Mouse (Mus musculus) stomach, postnatal 0 days (tissue): ENCODE data around the gene 5430402E10Rik.
"Not testable (repeated sequence)": the region's sequence is repeated elsewhere in the genome, so short reads cannot be mapped to it uniquely, and the experiment has no call there.

Source experiments
- CTCF ChIP-seq: IDR thresholded peaks from 2 replicates; pipeline ENCODE4 v1.5.1; 2016; ENCODE audit warnings: antibody characterized with exemption, low read depth, mild to moderate bottlenecking, moderate library complexity
- EP300 ChIP-seq: optimal IDR thresholded peaks from 2 replicates; pipeline ENCODE3; 2016; ENCODE audit warnings: antibody characterized with exemption

- peak; percentile 34 for TF ChIP-seq CTCF
- TF ChIP-seq EP300, result not testable (repeated sequence)
These were observed 44.8 kb downstream of the 5430402E10Rik start for GRCm38 (mm10) chrX:77880033-77880432.
